Mouse (Mus musculus): ENCODE results near the gene Igsf8.

Gene Igsf8

GRCm38 (mm10) chr1:172343914-172344313 lies 82.5 kb downstream of the Igsf8 start:
- in situ Hi-C loops (cut with MboI; ENCODE audit: low sequenced_read_pairs): no loop called here

DNA sequence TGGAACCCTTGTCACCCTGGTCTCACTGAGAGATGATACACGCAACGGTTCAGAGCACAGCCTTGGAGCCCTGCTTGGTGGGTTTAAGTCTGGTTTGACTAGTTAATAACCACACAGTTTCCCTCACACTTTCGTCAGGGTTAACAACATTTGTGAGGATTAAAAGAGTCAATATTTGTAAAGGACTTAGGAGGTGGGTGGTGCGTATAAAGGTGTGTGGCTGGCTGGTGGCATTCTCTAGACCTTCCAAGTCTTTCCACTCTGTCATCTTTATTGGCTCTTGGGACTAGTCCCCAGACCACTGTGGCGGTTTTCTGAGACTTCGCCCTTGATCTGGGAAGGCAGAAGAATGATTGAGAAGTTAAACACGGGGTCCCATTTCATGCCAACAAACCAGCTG lies 83.4 kb downstream of the Igsf8 start:
- in situ Hi-C loops (cut with MboI; ENCODE audit: low sequenced_read_pairs): no loop called here

GRCm38 (mm10) chr1:172346707-172347106 lies 85.3 kb downstream of the Igsf8 start:
- in situ Hi-C loops (cut with MboI; ENCODE audit: low sequenced_read_pairs): no loop called here

DNA sequence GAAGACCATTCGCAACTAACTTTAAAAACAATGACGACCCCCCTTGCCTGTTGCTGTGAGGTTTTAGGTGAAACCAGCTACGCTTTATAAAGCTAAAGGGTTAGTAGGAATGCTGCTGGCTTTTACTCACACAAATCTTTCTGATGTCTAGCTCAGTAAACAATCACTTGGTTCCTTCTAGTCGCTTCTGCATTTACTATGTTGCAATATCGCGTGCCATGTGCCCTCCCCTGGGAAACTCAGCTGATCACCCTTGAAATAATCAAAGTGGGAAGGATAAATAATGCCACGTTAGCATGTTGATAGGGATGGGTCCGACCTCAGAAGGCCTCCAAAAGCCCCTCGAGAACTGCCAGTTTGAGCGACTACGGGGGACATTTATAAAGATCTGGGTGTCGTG lies 85.9 kb downstream of the Igsf8 start:
- in situ Hi-C loops (cut with MboI; ENCODE audit: low sequenced_read_pairs): no loop called here

- in situ Hi-C loops (cut with MboI; ENCODE audit: low sequenced_read_pairs): no loop called here
Measured at GRCm38 (mm10) chr1:172349504-172349903, 88.1 kb downstream of the Igsf8 start.

- in situ Hi-C loops (cut with MboI; ENCODE audit: low sequenced_read_pairs): no loop called here
Measured at GRCm38 (mm10) chr1:172349916-172350812, 88.7 kb downstream of the Igsf8 start.

DNA sequence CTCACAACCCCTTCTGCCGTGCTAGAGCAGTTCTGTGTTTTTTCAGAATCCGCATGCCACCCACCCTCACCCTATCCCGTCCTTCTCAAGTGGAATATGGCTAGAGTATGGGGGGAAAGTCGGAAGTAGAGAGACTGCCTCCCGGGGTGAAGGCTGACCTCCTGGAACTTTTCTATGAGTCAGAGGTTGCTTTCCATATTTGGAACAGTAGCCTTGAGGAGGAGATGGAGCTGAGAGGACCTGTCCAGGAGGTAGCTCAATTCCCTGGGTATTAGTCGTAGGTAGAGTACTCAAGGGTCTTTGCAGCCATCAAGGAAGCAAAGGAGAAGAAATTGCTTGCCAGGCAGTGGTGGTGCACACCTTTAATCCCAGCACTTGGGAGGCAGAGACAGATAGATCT lies 90.6 kb downstream of the Igsf8 start:
- in situ Hi-C loops (cut with MboI; ENCODE audit: low sequenced_read_pairs): no loop called here

DNA sequence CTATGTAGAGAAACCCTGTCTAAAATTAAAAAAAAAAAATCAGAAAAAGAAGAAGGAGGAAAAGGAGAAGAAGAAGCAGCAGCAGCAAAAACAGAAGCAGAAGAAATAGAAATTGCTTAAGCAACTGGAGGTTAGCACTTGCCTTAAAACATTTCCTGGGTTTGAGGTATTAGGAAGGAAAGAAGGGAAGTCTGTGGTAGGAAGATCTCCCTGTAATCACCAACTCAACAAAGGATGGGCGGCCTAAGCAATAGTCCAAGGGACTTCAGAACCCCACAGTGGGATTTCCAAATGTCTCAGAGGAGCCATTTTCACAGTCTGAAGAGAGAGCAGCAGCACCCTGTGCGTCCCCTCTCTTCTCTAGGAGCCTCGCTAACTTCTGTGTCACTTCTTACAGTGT lies 91.0 kb downstream of the Igsf8 start:
- in situ Hi-C loops (cut with MboI; ENCODE audit: low sequenced_read_pairs): no loop called here

DNA sequence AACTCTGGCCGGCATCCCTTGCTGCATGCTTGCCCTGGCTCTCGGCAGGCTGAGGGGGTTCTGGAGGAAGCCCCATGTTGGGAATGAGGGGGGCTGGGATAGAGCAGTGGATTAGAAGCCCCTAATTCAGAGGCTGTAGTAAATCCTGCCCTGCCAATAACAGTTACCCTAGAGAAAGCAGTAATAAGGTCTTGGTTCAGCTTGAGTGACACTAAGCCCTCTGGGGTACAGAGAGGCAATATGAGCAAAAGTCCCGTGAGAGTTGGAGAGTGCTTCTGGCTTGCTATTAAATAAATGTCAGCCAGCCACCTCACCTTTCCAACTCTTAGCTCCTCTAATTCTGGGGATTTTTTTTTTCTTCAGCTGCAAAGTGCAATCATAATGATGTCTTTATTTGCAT lies 93.9 kb downstream of the Igsf8 start:
- in situ Hi-C loops (cut with MboI; ENCODE audit: low sequenced_read_pairs): no loop called here

- in situ Hi-C loops (cut with MboI; ENCODE audit: low sequenced_read_pairs): no loop called here
Measured at GRCm38 (mm10) chr1:172357550-172357949, 96.1 kb downstream of the Igsf8 start.

- in situ Hi-C loops (cut with MboI; ENCODE audit: low sequenced_read_pairs): no loop called here
Measured at GRCm38 (mm10) chr1:172358341-172358740, 96.9 kb downstream of the Igsf8 start.

GRCm38 (mm10) chr1:172364684-172365083 lies 103.2 kb downstream of the Igsf8 start:
- in situ Hi-C loops (cut with MboI; ENCODE audit: low sequenced_read_pairs): no loop called here

DNA sequence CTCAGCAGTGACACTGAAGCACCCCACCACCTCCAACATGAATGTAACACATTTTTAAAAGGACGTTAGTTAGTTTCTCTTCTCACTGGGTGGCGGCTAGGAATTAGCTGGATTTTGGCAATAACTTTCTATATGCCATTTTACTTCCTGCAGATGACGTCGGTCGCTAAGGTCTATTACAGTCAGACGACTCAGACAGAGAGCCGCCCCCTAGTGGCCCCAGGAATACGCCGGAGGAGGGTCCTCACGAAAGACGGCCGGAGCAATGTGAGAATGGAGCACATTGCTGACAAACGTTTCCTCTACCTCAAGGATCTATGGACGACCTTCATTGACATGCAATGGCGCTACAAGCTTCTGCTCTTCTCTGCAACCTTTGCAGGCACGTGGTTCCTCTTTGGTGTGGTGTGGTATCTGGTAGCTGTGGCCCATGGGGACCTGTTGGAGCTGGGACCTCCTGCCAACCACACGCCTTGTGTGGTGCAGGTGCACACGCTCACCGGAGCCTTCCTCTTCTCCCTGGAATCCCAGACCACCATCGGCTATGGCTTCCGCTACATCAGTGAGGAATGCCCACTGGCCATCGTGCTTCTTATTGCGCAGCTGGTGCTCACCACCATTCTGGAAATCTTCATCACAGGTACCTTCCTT lies 107.5 kb downstream of the Igsf8 start:
- in situ Hi-C loops (cut with MboI; ENCODE audit: low sequenced_read_pairs): no loop called here
